Mouse (Mus musculus): ENCODE data around the gene Bspry.

The Bspry gene

GRCm38 (mm10) chr4:62480709-62481605, 1.1 kb downstream of the Bspry start:
- no peak for DNase-seq (ENCODE audit: low read depth, low spot score)

GRCm38 (mm10) chr4:62484928-62485327, 5.1 kb downstream of the Bspry start:
- no peak for DNase-seq (ENCODE audit: low read depth, low spot score)

- DNase-seq (ENCODE audit: low read depth, low spot score), result no peak
These were observed 5.8 kb downstream of the Bspry start for GRCm38 (mm10) chr4:62485450-62486161.

GRCm38 (mm10) chr4:62486162-62486696, 6.4 kb downstream of the Bspry start:
- DNase-seq (ENCODE audit: low read depth, low spot score), result no peak

GRCm38 (mm10) chr4:62487172-62487571, 7.3 kb downstream of the Bspry start:
- no peak for DNase-seq (ENCODE audit: low read depth, low spot score)

GRCm38 (mm10) chr4:62487914-62488313, 8.1 kb downstream of the Bspry start:
- DNase-seq (ENCODE audit: low read depth, low spot score), result no peak

- peak; percentile 40 for DNase-seq (ENCODE audit: low read depth, low spot score)
These were observed 12.8 kb downstream of the Bspry start for GRCm38 (mm10) chr4:62492682-62493081.

GRCm38 (mm10) chr4:62494230-62494629, 14.4 kb downstream of the Bspry start:
- DNase-seq (ENCODE audit: low read depth, low spot score), result no peak

- DNase-seq (ENCODE audit: low read depth, low spot score), result no peak
These were observed 16.1 kb downstream of the Bspry start for GRCm38 (mm10) chr4:62495946-62496345.

- peak; percentile 76 for DNase-seq (ENCODE audit: low read depth, low spot score)
These were observed 17.0 kb downstream of the Bspry start for GRCm38 (mm10) chr4:62496815-62497214.

- DNase-seq (ENCODE audit: low read depth, low spot score), result no peak
These were observed 20.9 kb downstream of the Bspry start for GRCm38 (mm10) chr4:62500799-62501198.

- no peak for DNase-seq (ENCODE audit: low read depth, low spot score)
These were observed 21.7 kb downstream of the Bspry start for GRCm38 (mm10) chr4:62501534-62501933.

GRCm38 (mm10) chr4:62501964-62502732, 22.3 kb downstream of the Bspry start:
- peak; percentile 86 for DNase-seq (ENCODE audit: low read depth, low spot score)

- no peak for DNase-seq (ENCODE audit: low read depth, low spot score)
These were observed 23.1 kb downstream of the Bspry start for GRCm38 (mm10) chr4:62502969-62503368.

- no peak for DNase-seq (ENCODE audit: low read depth, low spot score)
These were observed 23.6 kb downstream of the Bspry start, which contains the start of gene Hdhd3 for GRCm38 (mm10) chr4:62503374-62503970. Gene Hdhd3 (minus strand): TSS chr4:62503467.

- no peak for DNase-seq (ENCODE audit: low read depth, low spot score)
These were observed 26.1 kb downstream of the Bspry start for GRCm38 (mm10) chr4:62505991-62506390.

- no peak for DNase-seq (ENCODE audit: low read depth, low spot score)
These were observed 26.9 kb downstream of the Bspry start for GRCm38 (mm10) chr4:62506798-62507197.

- no peak for DNase-seq (ENCODE audit: low read depth, low spot score)
These were observed 29.0 kb downstream of the Bspry start for GRCm38 (mm10) chr4:62508839-62509238.

- no peak for DNase-seq (ENCODE audit: low read depth, low spot score)
These were observed 30.1 kb downstream of the Bspry start for GRCm38 (mm10) chr4:62509946-62510345.

- no peak for DNase-seq (ENCODE audit: low read depth, low spot score)
These were observed 34.2 kb downstream of the Bspry start for GRCm38 (mm10) chr4:62513998-62514506.

GRCm38 (mm10) chr4:62514995-62515394, 35.1 kb downstream of the Bspry start:
- DNase-seq (ENCODE audit: low read depth, low spot score), result no peak

Measured in telencephalon, adult 2 months (tissue).